Mouse (Mus musculus) right cerebral cortex, postnatal 4 days (tissue): Measurements from ENCODE around the gene 1700025G04Rik.
A peak's percentile ranks its signal among the peaks of the same experiment; 100 is the strongest.
"Not testable (repeated sequence)": the region's sequence is repeated elsewhere in the genome, so short reads cannot be mapped to it uniquely, and the experiment has no call there.

ENCODE experiments used
- DNase-seq: peaks from one replicate; pipeline ENCODE4 v3.0.0-alpha.2; 2022

1700025G04Rik gene

DNA sequence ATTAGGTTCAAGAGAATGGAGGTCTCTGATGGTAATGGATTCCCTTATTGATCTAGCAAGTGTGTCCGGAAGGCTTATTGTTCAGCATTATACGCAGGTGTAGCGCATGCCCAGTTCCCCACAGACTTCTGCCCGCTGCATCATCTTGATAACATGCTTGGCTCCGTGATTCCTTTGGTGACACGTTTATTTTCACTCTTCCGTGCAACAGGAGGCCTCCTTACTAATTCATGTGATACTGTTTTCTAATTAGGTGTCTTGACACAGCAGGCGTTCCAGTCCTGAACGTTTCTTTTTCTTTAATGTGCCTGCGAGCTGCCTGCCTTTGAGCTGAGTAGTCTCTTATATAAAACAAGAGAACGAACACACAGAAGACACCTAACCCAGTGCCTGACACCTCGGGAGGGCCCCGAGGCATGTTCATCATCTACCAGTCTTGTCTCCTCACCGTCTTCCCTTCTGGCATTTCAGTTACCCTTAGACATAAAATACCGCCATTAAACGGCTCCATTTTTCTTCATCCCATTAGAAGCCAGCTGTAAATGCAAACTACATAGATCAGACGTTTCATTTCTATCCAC, 244.6 kb downstream of the 1700025G04Rik start:
- no peak for DNase-seq

DNA sequence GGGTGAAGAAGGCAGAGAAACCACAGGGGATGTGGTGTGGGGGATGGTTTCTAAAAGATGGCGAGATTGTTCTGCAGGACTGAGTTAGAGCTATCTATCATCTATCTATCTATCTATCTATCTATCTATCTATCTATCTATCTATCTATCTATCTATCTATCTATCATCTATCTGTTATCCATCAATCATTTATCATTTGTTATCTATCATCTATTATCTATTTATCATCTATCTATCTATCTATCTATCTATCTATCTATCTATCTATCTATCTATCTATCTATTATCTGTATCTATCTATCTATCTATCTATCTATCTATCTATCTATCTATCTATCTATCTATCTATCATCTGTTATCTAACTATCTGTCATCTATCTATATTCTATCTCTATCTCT, 249.6 kb downstream of the 1700025G04Rik start:
- not testable (repeated sequence) for DNase-seq

DNA sequence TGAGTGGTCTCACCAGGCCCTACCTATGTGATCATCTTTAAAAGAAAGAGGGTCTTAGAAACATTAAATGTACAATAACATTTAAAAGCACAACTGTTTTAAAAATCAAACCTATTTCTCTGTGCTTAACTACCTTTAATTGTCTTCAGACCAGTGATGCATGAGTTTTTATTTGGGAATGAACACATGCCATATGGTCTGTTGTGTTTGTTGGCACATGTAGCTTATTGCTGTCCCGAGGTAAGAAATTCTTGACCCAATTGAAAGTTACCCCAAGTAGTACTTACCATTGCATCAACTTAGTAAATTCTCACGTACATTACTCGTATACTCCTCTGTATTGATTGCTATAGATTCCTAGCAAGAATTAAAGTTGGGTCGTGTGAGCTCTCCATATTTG, 254.7 kb downstream of the 1700025G04Rik start:
- DNase-seq = no peak

DNA sequence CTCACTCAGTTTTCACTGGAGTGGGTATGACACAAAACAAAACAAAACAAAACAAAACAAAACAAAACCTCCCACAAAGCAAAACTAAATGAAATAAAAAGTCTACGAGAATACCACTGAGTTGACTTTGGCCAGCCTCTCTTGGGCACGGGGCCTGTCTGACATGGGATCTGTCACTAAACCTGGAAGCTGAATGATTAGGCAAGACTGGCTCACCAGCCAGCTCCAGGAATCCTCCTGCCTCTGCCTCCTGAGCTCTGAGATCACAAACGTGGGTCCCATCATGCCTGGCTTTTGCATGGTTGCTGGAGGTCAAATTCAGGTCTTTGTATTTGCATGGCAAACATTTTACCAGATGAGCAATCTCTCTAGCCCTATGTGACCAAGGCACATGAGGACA, 258.1 kb downstream of the 1700025G04Rik start:
- no peak for DNase-seq

DNA sequence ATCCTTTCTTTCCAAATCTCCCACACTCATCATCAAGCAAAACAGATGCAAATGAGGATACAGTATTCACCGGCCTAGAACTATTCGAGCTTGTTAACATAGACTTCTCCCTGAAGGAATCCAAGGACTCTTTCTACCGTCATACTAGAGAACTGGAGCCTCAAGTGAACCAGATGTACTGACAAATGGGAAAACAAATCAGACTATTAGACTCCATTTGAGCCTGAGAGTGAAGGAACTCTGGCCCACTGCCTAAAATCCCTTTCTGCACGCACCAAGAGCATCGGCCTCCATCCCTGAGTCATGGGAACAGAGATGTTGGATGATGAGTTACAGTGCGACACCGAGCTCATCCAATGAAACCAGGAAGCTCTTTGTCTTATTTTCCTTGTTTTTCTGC, 264.9 kb downstream of the 1700025G04Rik start:
- no peak for DNase-seq

DNA sequence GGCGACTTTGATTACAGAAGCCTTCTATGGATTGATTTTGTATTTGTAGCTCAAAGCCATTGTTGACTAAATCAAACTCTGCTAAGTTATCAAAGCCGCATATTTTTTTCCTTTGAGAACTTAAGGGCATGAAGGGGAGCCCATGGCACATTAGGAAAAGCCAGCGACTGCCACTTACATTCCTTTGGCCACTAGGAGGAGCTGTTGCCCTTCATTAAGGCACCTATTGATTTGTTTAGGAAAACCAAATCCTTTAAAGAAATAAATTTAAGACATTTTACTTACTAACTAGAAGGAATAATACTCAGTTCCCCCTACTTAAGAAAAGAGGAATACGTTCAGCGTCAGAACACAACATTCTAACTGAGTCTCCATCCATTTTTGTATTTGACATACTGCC, 269.5 kb downstream of the 1700025G04Rik start:
- DNase-seq = peak; percentile 78

DNA sequence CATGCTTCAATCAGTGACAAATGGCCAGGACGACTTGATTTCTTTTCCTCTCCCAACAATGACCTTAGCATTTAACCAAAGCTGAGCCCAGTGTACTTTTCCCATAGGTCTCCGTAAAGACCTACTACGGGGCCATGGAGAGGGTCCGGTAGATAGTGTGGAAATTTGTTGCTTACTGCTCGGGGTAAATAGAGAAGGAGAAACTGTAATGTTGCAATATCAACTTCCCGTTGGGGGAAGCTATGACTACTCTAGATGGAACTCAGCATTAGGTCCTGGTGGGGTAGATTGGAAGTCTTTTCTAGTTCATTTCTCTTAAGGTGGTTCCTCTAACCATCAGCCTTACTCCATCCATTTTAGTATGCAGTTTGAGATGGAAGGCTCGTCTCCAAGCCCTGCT, 270.7 kb downstream of the 1700025G04Rik start:
- no peak for DNase-seq

DNA sequence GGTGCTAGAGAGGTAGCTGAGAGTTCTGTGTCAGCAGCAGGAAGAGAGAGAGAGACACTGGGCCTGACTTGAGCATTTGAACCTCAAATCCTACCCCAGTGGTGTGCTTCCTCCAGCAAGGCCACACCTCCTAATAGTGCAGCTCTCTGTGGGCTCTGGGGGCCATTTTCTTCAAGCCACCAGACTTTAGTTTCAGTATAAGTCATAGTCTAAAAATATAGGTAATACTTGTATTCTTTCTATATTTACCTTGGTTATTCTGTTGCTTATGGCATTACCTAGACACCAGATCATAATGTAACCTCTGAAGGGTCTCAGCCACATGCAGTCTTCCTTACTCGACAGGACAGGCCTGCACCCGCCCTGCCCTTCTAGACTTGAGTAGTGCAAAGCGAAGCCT, 273.9 kb downstream of the 1700025G04Rik start:
- DNase-seq = no peak

DNA sequence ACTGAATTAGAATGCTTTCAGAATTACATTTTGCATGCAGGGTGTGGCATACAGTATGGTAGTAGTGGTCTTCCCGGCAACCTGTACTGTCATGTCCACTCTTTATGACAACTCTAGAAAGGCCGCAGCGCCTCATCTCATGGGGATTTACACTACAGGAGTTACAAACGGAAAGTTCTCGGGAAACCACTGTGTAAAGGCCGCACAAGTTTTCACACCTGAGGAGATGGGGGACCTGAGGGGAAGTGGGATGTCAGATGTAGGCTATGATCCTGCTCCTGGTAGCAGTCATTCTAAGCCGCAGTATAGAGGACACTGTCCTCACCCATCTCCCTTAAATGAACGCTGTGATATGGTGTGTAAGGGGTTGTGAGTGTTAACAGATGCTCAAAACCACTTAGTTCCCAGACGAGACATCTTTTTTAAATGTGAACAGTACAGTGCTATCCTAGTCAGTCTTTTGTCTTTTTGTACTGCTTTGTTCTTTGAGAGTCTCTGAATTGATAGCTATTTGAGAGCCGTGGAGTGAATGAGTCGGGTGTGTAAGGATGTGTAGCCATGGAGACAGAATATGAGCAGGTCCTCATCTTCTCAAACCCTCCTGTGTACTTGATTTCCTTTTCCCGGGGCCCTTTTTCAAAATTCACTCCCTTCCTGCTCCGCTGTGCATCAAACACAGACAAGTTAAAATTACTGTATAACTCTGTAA, 277.8 kb downstream of the 1700025G04Rik start:
- DNase-seq = no peak

DNA sequence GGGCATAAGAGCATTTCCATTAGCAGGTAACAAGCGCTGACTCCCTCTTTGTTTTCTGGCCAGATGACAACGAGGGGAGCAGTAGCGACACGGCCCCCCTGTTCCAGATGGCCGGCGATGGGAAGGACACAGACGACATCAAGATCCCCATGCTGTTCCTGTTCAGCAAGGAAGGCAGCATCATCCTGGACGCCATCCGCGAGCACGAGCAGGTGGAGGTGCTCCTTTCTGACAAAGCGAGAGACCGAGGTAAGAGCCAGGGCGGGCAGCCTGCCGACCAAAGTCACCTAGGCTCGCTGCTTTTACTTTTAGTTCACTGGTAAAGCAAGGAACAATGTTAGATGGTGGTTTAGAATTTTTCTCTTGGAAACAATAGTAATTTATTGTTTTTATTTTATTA, 278.5 kb downstream of the 1700025G04Rik start:
- no peak for DNase-seq

DNA sequence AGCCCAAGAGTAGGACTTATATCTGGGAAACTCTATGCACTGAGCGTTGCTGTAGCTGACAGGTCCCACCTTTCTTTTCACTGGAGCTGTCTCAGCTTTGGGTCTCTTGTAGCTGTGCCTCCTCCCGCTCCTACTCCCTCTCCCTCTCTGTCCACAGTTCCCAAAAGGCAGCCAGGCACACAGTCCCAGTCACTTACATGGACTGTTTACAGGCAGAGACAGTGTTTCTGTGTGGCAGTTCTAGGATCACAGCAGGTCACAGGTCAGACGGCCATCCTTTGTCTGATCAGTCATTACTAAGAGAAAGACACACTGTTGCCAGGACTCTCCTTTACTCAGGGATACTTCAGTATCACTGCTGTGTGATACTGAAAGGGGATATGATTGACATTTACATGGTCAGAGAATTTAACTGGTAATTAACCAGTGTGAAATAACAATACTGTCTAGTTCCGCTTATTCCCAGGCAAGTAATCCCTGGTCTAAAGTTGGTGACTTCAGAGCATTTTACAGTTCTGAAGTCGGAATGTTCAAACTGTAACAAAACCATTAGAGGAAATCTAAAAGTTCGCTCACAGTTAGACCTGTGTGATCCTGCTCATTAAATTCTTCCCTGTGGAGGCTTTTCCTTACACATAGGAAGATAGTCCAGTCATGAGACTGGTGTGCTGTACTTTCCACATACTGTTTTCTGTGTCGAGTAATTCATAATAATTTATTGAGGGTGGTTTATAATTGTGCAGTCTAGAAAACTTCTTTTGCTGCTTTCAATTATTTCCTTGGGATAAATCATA, 279.1 kb downstream of the 1700025G04Rik start:
- no peak for DNase-seq

DNA sequence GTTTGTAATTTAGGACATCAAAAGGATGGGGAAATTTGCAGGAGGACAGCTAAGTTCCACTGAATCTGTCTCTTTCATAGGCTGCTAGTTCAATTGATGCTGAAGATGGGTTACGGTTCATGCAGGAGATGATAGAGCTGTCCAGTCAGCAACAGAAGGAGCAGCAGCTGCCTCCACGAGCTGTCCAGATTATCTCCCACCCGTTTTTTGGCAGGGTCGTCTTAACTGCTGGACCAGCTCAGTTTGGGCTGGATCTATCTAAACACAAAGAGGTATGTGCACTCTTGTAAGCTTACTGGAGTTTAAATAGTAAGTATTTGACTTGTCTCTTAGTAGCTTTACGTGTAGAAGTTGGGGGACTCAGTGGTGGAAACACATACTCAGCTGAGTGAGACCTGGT, 282.6 kb downstream of the 1700025G04Rik start:
- no peak for DNase-seq

DNA sequence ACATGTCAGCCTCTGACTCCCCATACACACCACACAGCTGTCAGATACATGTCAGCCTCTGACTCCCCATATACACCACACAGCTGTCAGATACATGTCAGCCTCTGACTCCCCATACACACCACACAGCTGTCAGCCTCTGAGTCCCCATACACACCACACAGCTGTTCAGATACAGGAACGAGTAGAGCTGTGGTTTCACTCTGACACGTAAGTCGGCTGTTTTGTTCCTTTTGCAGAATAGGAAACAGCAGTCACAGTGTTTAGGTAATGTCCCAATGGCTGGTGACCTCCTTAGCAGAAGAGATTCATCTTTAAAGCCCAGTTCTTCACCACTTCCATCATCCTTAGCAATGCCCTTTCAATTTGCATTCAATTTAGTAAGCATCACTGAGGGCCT, 287.1 kb downstream of the 1700025G04Rik start:
- DNase-seq = not testable (repeated sequence)
